Comparison of ENCODE assay signal across 10 mouse cellular contexts in genomic region chr8:125996980-125997379, GRCm38 (mm10). TPM values are rescaled to one million over a fixed set of nuclear protein-coding genes. Genes with fewer than 3 reads are reported as not detected.
DNase-seq lines count a peak whose midpoint lies in the region; ATAC-seq and TF ChIP-seq lines count a peak whose summit lies in the region.
"Had no signal": no experiment of that assay in that cellular context is flagged by ENCODE, and none has a peak within 500 bp of the region (broad histone marks: within the 10 kb centered on the region; RNA-seq: fewer than 3 reads in every experiment).

No protein-coding gene starts in this region.

- H3K36me3 ChIP-seq in kidney, embryonic 15.5 days: no peaks in the 10 kb centered on the region
- no peaks in the 10 kb centered on the region for H3K36me3 ChIP-seq in small intestine, adult 2 months (ENCODE audit: control insufficient read depth, insufficient read depth, low read length)
- H3K36me3 ChIP-seq: liver, embryonic 15.5 days had no signal

- TF ChIP-seq CTCF in small intestine, adult 2 months (IDR thresholded peaks at IDR 0.05; ENCODE audit: extremely low read depth, insufficient read length, insufficient replicate concordance, low read depth, low read length): no peak

- TF ChIP-seq POLR2A in small intestine, adult 2 months (IDR thresholded peaks at IDR 0.05; ENCODE audit: low read depth, low read length): no peak

- H3K27ac ChIP-seq in kidney, embryonic 15.5 days: peak overlapping the region; percentile 89
- H3K27ac ChIP-seq in small intestine, adult 2 months (ENCODE audit: insufficient read depth, low read depth, low read length): peak overlapping the region; percentile 90
- H3K27ac ChIP-seq: liver, embryonic 15.5 days had no signal

- no peak overlapping the region for H3K9ac ChIP-seq in kidney, embryonic 15.5 days
- H3K9ac ChIP-seq: liver, embryonic 15.5 days had no signal

- peak overlapping the region; percentile 60 for H3K4me3 ChIP-seq in kidney, embryonic 15.5 days (replicated peaks)
- peak overlapping the region; percentile 37 for H3K4me3 ChIP-seq in small intestine, adult 2 months (ENCODE audit: low read depth, low read length)
- H3K4me3 ChIP-seq: liver, embryonic 15.5 days had no signal

- peak overlapping the region; percentile 89 for H3K4me2 ChIP-seq in kidney, embryonic 15.5 days
- H3K4me2 ChIP-seq: liver, embryonic 15.5 days had no signal

- no peaks in the 10 kb centered on the region for H3K9me3 ChIP-seq in kidney, embryonic 15.5 days (replicated peaks)
- H3K9me3 ChIP-seq: liver, embryonic 15.5 days had no signal

- peak; percentile 6 to 52 for DNase-seq in lung, adult 18-20 months
- DNase-seq in lung, postnatal 4 days: no peak
- DNase-seq in fat pad, adult 2 months (ENCODE audit: extremely low read depth, low read depth, low spot score): peak; percentile 95
- DNase-seq in adrenal gland, postnatal 14 days: no peak
- no peak for DNase-seq in gastrocnemius, adult 8-10 months (ENCODE audit: low spot score in 2 of 2)
- DNase-seq in MN1 (ENCODE audit: low spot score): no peak

- no peak for ATAC-seq in kidney, embryonic 15.5 days (replicated peaks; ENCODE audit: low FRiP score)

- H3K27me3 ChIP-seq in kidney, embryonic 15.5 days: peaks cover 44% of the 10 kb centered on the region
- no peaks in the 10 kb centered on the region for H3K27me3 ChIP-seq in small intestine, adult 2 months (ENCODE audit: control insufficient read depth, insufficient read depth, low read length)

- H3K4me1 ChIP-seq in kidney, embryonic 15.5 days: peaks cover 39% of the 10 kb centered on the region
- H3K4me1 ChIP-seq in small intestine, adult 2 months (ENCODE audit: control insufficient read depth, insufficient read depth, insufficient read length, low read length): peaks cover 14% of the 10 kb centered on the region; the same call in 1 of the 2 replicates
- H3K4me1 ChIP-seq: liver, embryonic 15.5 days had no signal

- 26% methylated on average over 6 of the region's 6 CpGs for WGBS in kidney, embryonic 15.5 days
- 20% methylated on average over 6 of the region's 6 CpGs for WGBS in small intestine, adult 2 months

RNA-seq across cellular contexts. Expression of gene Kcnk1, which starts 2.0 kb away (rescaled TPM):
- 39.2 and 42.9 TPM in 2 replicates for polyA plus RNA-seq in kidney, embryonic 15.5 days (2015; fragmentation: Nextera tagmentation; extraction: Ambion mirVana)
- 30.0 and 40.5 TPM in 2 replicates for polyA plus RNA-seq in small intestine, adult 2 months (2012; rRNA removed)
- 1.1 and 1.2 TPM in 2 replicates for total RNA-seq in adrenal gland, postnatal 14 days (2021)
- total RNA-seq in gastrocnemius, adult 8-10 months (2022): under 1 TPM in 3 of 4 experiments, not detected in 1; 0.21 to 0.31 (median 0.27) TPM
- total RNA-seq: MEL had no signal

Comparison
In these comparisons a context has a peak if more than half of its experiments do, and no peak if none do; other contexts are left out.
1. DNase-seq: peak in lung, adult 18-20 months (2 of 2) and fat pad, adult 2 months (single experiment); none in lung, postnatal 4 days (0 of 2), adrenal gland, postnatal 14 days (single experiment), gastrocnemius, adult 8-10 months (0 of 2) and MN1 (single experiment).